Mouse (Mus musculus) lung, postnatal 0 days (tissue): ENCODE results near the gene Gm8947.

Experiments used
- CTCF ChIP-seq: IDR thresholded peaks from 2 replicates; pipeline ENCODE4 v1.5.1; 2016; ENCODE audit warnings: antibody characterized with exemption, mild to moderate bottlenecking
- EP300 ChIP-seq: IDR thresholded peaks from 2 replicates; pipeline ENCODE4 v1.6.1; 2016; ENCODE audit warnings: antibody characterized with exemption, mild to moderate bottlenecking, control low read depth

- TF ChIP-seq CTCF = no peak
- TF ChIP-seq EP300 = no peak
These were observed 14.9 kb upstream of the Gm8947 start for GRCm38 (mm10) chr1:151177030-151177936.
